Mouse (Mus musculus) lung, embryonic 14.5 days (tissue): ENCODE results near the gene Tmem106c. TPM values are rescaled to one million over a fixed set of nuclear protein-coding genes. Genes with fewer than 3 reads are reported as not detected.

Experiments
- ATAC-seq: fragments of 200-750 bp; cut with Nextera tagmentation; 2 replicates; pipeline ENCODE4 v1.8.0; 2017; ENCODE audit warnings: mild to moderate bottlenecking, moderate TSS enrichment, moderate library complexity; ENCODE audit not compliant: insufficient read depth
- DNase-seq: peaks from one replicate; pipeline ENCODE4 v3.0.0-alpha.2; 2015
- H3K27ac ChIP-seq: fragments of 300-500 bp; sonication (generic); 2 replicates; pipeline ENCODE4 v1.5.1; 2014; ENCODE audit warnings: low read depth, mild to moderate bottlenecking, moderate library complexity
- H3K27me3 ChIP-seq: fragments of 300-500 bp; sonication (generic); 2 replicates; pipeline ENCODE4 v1.6.1; 2014; ENCODE audit warnings: low read length, control low read depth; ENCODE audit not compliant: insufficient read depth
- H3K36me3 ChIP-seq: fragments of 300-500 bp; sonication (generic); 2 replicates; pipeline ENCODE4 v1.6.1; 2014; ENCODE audit warnings: control low read depth; ENCODE audit not compliant: insufficient read depth
- H3K4me1 ChIP-seq: fragments of 300-500 bp; sonication (generic); 2 replicates; pipeline ENCODE4 v1.6.1; 2014; ENCODE audit warnings: antibody characterized with exemption, control low read depth; ENCODE audit not compliant: insufficient read depth
- H3K4me2 ChIP-seq: fragments of 300-500 bp; sonication (generic); 2 replicates; pipeline ENCODE4 v1.6.1; 2014; ENCODE audit warnings: mild to moderate bottlenecking
- H3K4me3 ChIP-seq: fragments of 300-500 bp; sonication (generic); 2 replicates; pipeline ENCODE4 v1.5.1; 2014; ENCODE audit warnings: low read depth, low read length
- H3K9ac ChIP-seq: fragments of 300-500 bp; sonication (generic); 2 replicates; pipeline ENCODE4 v1.6.1; 2014
- H3K9me3 ChIP-seq: fragments of 300-500 bp; sonication (generic); 2 replicates; pipeline ENCODE4 v1.6.1; 2016; ENCODE audit warnings: low read depth, low read length, control low read depth
- CTCF ChIP-seq: IDR thresholded peaks from 2 replicates; pipeline ENCODE4 v1.5.1; 2016; ENCODE audit warnings: antibody characterized with exemption, low read depth
- whole genome bisulfite sequencing: fragments of 180-500 bp; shearing (Covaris S2); extraction: QIAGEN DNeasy Blood & Tissue Kit; methylation state at CpG from one replicate; pipeline ENCODE4 v1.1.7; 2014; 5-methylcytosine and 5-hydroxymethylcytosine counted together
- polyA plus RNA-seq: library from polyadenylated mRNA; unstranded; fragments of >200 nt; fragmentation: Nextera tagmentation; extraction: Ambion mirVana; gene quantifications from 2 replicates; pipeline ENCODE4 v1.2.1, GENCODE M21; 2014

Tmem106c gene
- polyA plus RNA-seq, 1 experiment from 2014 or later, result 35.1 TPM

DNA sequence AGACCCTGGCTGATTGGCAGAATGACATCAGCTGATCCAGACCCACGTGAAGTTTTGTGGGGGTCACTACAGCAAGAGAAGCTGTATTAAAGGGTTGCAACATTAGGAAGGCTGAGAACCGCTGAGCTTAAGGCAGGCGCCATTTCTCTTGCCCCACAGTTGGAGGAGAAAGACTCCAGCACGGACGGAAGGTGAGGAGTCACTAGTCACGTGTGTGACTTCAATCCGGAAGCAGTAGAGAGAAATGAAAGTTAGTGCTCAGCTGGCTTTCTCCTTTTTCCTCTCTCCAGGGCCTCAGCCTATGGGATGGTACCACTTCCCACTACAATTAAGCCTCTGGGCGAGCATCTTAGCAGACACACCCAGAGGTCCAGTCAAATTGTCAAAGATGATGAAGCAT, 21.5 kb upstream of the Tmem106c start:
- Histone ChIP-seq H3K9me3 (no peaks in the 10 kb centered on the region), H3K36me3 (no peaks in the 10 kb centered on the region), H3K4me1 (no peaks in the 10 kb centered on the region), H3K4me2 (no peak overlapping the region), H3K9ac (no peak overlapping the region), H3K27me3 (no peaks in the 10 kb centered on the region), H3K4me3 (no peak overlapping the region), H3K27ac (no peak overlapping the region)
- TF ChIP-seq CTCF, result no peak
- DNase-seq (no peak), ATAC-seq (no peak)
- WGBS, result 77% methylated on average over 8 of the region's 8 CpGs

DNA sequence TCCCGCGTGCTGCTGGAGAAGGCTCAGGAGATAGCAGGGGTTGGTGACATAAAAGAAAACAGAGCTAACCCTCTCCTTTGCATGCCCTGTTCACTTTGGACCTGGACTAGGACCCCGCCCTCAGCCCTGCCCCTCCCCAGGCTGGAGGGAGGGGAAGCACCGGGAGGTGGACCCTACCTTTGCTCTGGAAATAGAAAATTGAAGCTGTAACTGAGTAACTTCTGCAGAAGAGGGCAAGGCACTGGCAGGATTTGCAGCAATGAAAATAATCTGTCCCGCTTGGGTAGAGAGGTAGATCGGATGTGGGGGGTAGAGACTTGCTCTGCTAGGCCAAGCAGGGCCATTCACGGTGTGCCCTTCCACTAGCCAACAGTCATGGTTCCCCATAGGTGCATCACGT, 20.6 kb upstream of the Tmem106c start:
- Histone ChIP-seq H3K9ac (no peak overlapping the region), H3K36me3 (no peaks in the 10 kb centered on the region), H3K4me3 (no peak overlapping the region), H3K4me2 (no peak overlapping the region), H3K9me3 (no peaks in the 10 kb centered on the region), H3K4me1 (no peaks in the 10 kb centered on the region), H3K27ac (no peak overlapping the region), H3K27me3 (no peaks in the 10 kb centered on the region)
- DNase-seq, result no peak
- WGBS, result 86% methylated on average over 8 of the region's 8 CpGs
- TF ChIP-seq CTCF, result no peak
- no peak for ATAC-seq

DNA sequence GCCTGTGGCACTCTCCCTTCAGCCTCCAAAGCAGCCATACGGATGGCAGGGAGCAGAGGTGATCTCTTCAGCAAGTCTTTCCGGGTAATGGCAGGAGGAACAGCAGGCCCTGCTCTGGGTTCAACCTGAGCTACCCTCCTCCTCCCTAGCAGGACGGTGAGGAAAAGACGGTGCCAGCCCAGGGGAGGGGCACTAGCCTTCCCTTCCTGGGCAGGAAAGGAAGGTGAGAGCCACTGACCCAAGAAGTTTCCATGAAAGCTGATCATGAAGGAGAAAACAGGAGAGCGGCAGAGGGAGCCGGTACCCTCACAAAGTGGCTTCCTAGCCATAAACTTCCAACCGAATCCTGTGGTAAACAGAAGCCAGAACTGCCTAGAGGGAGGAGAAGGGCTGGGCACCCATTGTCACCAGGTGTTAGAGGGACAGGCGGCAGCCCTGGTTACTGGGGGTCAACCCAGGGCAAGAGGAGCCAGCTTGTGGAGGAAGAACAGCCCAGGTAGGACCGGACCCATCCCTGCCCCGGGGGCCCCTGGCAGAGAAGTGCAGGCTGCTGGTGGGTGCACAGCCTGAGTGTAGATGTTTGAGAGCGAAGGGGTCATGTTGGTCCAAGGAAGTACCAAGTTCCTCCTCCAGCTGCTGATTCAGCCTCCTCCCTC, 19.0 kb upstream of the Tmem106c start:
- Histone ChIP-seq H3K4me1 (no peaks in the 10 kb centered on the region), H3K9me3 (no peaks in the 10 kb centered on the region), H3K4me3 (no peak overlapping the region), H3K4me2 (no peak overlapping the region), H3K9ac (no peak overlapping the region), H3K27me3 (no peaks in the 10 kb centered on the region), H3K36me3 (no peaks in the 10 kb centered on the region), H3K27ac (no peak overlapping the region)
- WGBS, result 68% methylated on average over 11 of the region's 11 CpGs
- DNase-seq, result no peak
- no peak for TF ChIP-seq CTCF
- ATAC-seq, result no peak

DNA sequence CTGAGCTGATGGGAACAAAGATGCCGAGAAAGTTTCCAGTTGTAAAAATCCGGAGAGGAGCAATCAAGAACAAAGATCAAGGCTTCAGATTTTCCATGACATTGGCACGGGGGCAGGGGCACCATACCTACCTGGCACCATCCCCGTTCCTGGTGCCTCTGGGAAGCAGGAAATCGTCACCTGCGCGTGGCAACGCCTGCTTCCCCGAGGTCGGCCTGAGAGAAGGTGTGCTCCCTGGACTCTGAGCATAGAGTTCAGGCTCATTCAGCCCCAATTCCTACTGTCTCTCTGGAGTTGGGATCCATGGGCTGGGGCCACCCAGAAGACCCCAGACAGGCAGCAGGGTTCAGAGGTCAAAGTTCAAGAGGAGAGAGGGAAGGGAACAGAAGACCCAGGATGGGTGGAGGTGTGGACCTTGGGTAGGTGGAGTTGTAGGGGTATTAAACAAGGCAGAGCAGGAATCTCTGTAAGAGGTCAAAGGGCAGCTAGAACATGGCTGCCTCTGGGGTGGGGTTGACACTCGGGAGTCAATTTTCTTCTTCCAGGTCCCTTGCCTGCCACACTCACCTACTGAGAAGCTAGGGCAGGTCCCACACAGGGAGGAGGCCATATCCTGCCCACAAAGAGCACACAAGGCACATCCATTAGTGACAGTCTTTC, 18.2 kb upstream of the Tmem106c start:
- ATAC-seq, result no peak
- H3K27ac ChIP-seq, result no peak overlapping the region
- no peak overlapping the region for H3K4me3 ChIP-seq
- H3K9me3 ChIP-seq, result no peaks in the 10 kb centered on the region
- H3K36me3 ChIP-seq, result no peaks in the 10 kb centered on the region
- DNase-seq, result no peak
- no peak overlapping the region for H3K9ac ChIP-seq
- H3K27me3 ChIP-seq, result no peaks in the 10 kb centered on the region
- WGBS, result 69% methylated on average over 11 of the region's 11 CpGs
- no peak overlapping the region for H3K4me2 ChIP-seq
- H3K4me1 ChIP-seq, result no peaks in the 10 kb centered on the region
- no peak for TF ChIP-seq CTCF

DNA sequence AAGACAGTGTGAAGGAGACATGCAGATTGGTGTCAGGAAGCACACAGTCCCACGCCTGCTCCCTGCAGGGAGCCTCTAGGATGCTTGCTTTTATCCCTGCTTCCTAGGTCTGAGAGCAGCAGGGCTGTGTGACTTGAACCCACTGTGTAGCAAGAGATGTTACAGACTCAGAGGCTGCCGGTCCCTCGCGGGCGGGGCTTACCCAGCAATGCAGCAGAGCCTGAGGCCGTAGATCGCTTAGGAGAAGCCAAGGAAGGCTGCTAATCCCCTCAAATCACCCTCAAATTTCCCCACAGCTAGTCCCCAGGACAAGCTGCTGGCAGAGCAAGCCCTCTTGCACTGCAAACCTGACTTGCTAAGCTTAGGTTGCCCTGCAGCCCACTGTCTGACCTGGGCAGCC, 15.3 kb upstream of the Tmem106c start:
- Histone ChIP-seq H3K27ac (no peak overlapping the region), H3K4me3 (no peak overlapping the region), H3K9ac (no peak overlapping the region), H3K4me2 (no peak overlapping the region), H3K9me3 (no peaks in the 10 kb centered on the region), H3K4me1 (no peaks in the 10 kb centered on the region), H3K27me3 (no peaks in the 10 kb centered on the region), H3K36me3 (no peaks in the 10 kb centered on the region)
- no peak for DNase-seq
- 43% methylated on average over 7 of the region's 7 CpGs for WGBS
- ATAC-seq, result no peak
- TF ChIP-seq CTCF, result no peak

DNA sequence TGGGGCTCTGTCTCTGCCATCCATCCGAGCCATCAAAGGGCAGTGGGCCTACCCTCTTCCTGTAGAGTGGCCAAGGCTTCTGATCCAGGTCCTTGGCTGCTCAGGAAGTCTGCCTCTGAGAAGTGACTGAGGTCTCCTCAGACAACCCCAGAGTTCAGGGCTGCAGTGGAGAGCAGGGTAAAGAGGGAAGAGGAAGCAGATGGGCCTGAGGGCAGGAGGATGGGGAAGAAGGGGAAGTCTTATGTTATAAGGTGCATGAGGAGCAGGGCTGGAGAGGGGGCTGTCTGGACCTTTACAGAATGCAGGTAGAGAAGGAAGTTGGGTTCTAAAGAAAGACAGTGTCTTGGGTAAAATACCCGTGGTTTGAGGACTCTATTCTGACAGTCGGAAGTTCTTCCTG, 14.3 kb upstream of the Tmem106c start:
- Histone ChIP-seq H3K27ac (no peak overlapping the region), H3K9ac (no peak overlapping the region), H3K4me1 (no peaks in the 10 kb centered on the region), H3K36me3 (no peaks in the 10 kb centered on the region), H3K4me3 (no peak overlapping the region), H3K4me2 (no peak overlapping the region), H3K27me3 (no peaks in the 10 kb centered on the region), H3K9me3 (no peaks in the 10 kb centered on the region)
- ATAC-seq, result no peak
- WGBS, result 64% methylated on average over 3 of the region's 3 CpGs
- TF ChIP-seq CTCF, result no peak
- DNase-seq, result no peak

DNA sequence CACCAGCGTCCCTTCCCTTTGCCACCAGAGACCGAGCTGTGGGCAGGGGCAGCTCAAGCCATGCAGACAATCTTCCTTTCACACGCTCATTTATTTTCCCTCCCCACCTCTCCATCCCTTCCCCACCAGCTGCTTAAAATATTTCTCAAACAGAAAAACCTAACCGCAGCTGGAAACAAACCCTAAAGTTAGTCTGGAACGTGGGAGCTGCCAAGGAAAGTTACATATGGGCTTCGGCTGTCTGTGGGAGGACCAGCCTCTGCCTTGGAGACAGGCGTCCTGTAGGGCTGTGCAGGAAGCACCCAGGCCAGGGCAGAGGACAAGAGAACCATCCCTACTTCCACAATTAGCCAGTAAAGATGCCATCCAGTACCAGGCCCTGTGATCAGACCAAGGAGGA, 13.8 kb upstream of the Tmem106c start:
- TF ChIP-seq CTCF, result no peak
- no peak overlapping the region for H3K27ac ChIP-seq
- WGBS, result 52% methylated on average over 7 of the region's 7 CpGs

More for the DNA sequence above, 13.8 kb upstream of the Tmem106c start:
- Histone ChIP-seq H3K9ac (no peak overlapping the region), H3K4me2 (no peak overlapping the region), H3K9me3 (no peaks in the 10 kb centered on the region), H3K4me3 (no peak overlapping the region), H3K36me3 (no peaks in the 10 kb centered on the region), H3K4me1 (no peaks in the 10 kb centered on the region), H3K27me3 (no peaks in the 10 kb centered on the region)
- ATAC-seq, result no peak
- DNase-seq, result no peak
